9 mouse cellular contexts compared by ENCODE assay signal in the genomic region with DNA sequence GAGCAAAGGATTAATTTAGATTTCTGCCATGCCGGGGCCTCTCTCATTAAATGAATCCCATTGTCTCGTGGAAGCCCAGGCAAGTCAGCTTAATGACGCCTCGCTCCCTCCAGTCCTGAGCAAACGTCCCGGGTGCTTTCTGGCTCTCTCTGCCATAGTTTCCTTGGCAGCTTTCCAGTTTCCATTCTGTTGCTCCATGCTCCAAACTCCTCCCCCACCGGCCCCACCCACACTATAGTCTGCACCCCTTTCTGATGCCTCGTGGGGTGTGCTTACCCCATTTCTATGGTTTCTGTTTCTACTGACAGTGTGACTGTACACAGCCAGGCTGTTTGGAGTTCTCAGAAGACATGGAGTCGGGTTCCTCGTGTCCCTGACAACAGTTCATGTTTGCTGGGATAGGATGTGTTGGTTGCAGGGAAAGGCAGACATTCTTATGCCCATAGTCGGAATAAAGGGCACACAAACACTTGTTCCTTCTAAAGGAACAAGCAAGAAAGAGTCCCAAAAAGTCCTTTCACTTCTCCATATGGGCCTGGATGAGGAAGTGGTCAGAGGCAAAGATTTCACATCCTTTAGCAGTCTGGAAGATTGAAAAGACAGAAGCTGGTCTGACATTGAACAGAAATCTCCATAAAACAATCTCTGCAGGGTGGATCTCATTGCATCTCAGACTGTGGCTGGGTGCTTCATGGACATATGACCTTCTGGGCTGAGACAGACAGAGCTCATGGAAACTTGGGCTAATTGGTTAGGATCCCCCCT. TPM values are rescaled to one million over a fixed set of nuclear protein-coding genes. Genes with fewer than 3 reads are reported as not detected.
A peak's percentile ranks its signal among the peaks of the same experiment; 100 is the strongest.
DNase-seq lines count a peak whose midpoint lies in the region; ATAC-seq lines count a peak whose summit lies in the region.
"Had no signal": no experiment of that assay in that cellular context is flagged by ENCODE, and none has a peak within 500 bp of the region (broad histone marks: within the 10 kb centered on the region; RNA-seq: fewer than 3 reads in every experiment).

No protein-coding gene starts in this region.

- H3K4me2 ChIP-seq in heart, embryonic 11.5 days = no peak overlapping the region
- peak overlapping the region; percentile 12; the same call in 1 of the 2 replicates for H3K4me2 ChIP-seq in limb, embryonic 15.5 days

- no peaks in the 10 kb centered on the region for H3K9me3 ChIP-seq in heart, embryonic 11.5 days (replicated peaks; ENCODE audit: control insufficient read depth, low read length)
- no peaks in the 10 kb centered on the region for H3K9me3 ChIP-seq in limb, embryonic 15.5 days

- no peak overlapping the region for H3K4me3 ChIP-seq in heart, embryonic 11.5 days (ENCODE audit: low read depth, low read length)
- H3K4me3 ChIP-seq in limb, embryonic 15.5 days = no peak overlapping the region

- peak; percentile 47 for DNase-seq in left cerebral cortex, adult 11 months (ENCODE audit: low spot score)
- DNase-seq in left cerebral cortex, adult 8-10 months (ENCODE audit: low spot score in 2 of 2) = no peak
- DNase-seq in kidney, adult 9 months = peak; percentile 73
- no peak for DNase-seq in cerebellum, adult 8-10 months

- no peaks in the 10 kb centered on the region for H3K36me3 ChIP-seq in heart, embryonic 11.5 days (ENCODE audit: control insufficient read depth, insufficient read depth, low read length)
- no peaks in the 10 kb centered on the region for H3K36me3 ChIP-seq in limb, embryonic 15.5 days

- ATAC-seq in common myeloid progenitor, adult 5-6 weeks (replicated peaks; ENCODE audit: low read depth, poor library complexity, severe bottlenecking) = peak; percentile 67
- ATAC-seq in heart, embryonic 11.5 days (replicated peaks; ENCODE audit: insufficient number of reproducible peaks, low FRiP score, low TSS enrichment) = no peak
- peak; percentile 59 for ATAC-seq in limb, embryonic 15.5 days (ENCODE audit: insufficient number of reproducible peaks, low FRiP score, low TSS enrichment, low read depth)
- peak; percentile 72 for ATAC-seq in monocyte, adult 5-6 weeks (replicated peaks; ENCODE audit: insufficient number of reproducible peaks, low FRiP score, low TSS enrichment, poor library complexity, severe bottlenecking)

- H3K27me3 ChIP-seq in heart, embryonic 11.5 days (ENCODE audit: control insufficient read depth, insufficient read depth, low read length) = no peaks in the 10 kb centered on the region
- no peaks in the 10 kb centered on the region for H3K27me3 ChIP-seq in limb, embryonic 15.5 days

- peaks cover 28% of the 10 kb centered on the region for H3K4me1 ChIP-seq in heart, embryonic 11.5 days (ENCODE audit: control insufficient read depth, insufficient read depth, low read length)
- peaks cover 56% of the 10 kb centered on the region for H3K4me1 ChIP-seq in limb, embryonic 15.5 days

- H3K9ac ChIP-seq in heart, embryonic 11.5 days (ENCODE audit: low read depth, low read length) = peak overlapping the region; percentile 29; the same call in 1 of the 2 replicates
- no peak overlapping the region for H3K9ac ChIP-seq in limb, embryonic 15.5 days

- H3K27ac ChIP-seq in heart, embryonic 11.5 days (ENCODE audit: low read depth, low read length) = peak overlapping the region; percentile 80
- peak overlapping the region; percentile 97 for H3K27ac ChIP-seq in limb, embryonic 15.5 days

- WGBS in heart, embryonic 11.5 days (ENCODE audit: insufficient replicate concordance) = 37% methylated on average over 11 of the region's 11 CpGs
- 8% methylated on average over 11 of the region's 11 CpGs for WGBS in limb, embryonic 15.5 days

RNA-seq across cellular contexts. Expression of gene Sulf2, which starts 25.5 kb away (rescaled TPM):
- total RNA-seq in left cerebral cortex, adult 8-10 months (2022) = 10 to 100 TPM; 87.4 to 91.5 (median 88.6) TPM
- total RNA-seq in common myeloid progenitor, adult 5-6 weeks (2017) = 0.41 and 1.1 TPM in 2 replicates
- 111 and 114 TPM in 2 replicates for polyA plus RNA-seq in heart, embryonic 11.5 days (2014; fragmentation: Nextera tagmentation; extraction: Ambion mirVana)
- polyA plus RNA-seq in limb, embryonic 15.5 days (2015; fragmentation: Nextera tagmentation; extraction: Ambion mirVana) = 149 and 184 TPM in 2 replicates
- 20.9 to 75.7 TPM (median 27.3 TPM) in 3 replicates for total RNA-seq in monocyte, adult 5-6 weeks (2017)
- total RNA-seq: MEL had no signal

Comparison
In these comparisons a context has a peak if more than half of its experiments do, and no peak if none do; other contexts are left out.
1. DNase-seq: peak in left cerebral cortex, adult 11 months (single experiment) and kidney, adult 9 months (single experiment); none in left cerebral cortex, adult 8-10 months (0 of 2) and cerebellum, adult 8-10 months (single experiment).
2. RNA of gene Sulf2, which starts 25.5 kb away (total RNA-seq): 87.4 to 91.5 TPM in left cerebral cortex, adult 8-10 months and 20.9 to 75.7 TPM in monocyte, adult 5-6 weeks; 0.41 to 1.1 TPM in common myeloid progenitor, adult 5-6 weeks; every median in the first group is over 10 times any median in the second.